Mouse (Mus musculus): ENCODE results near the gene Dapk2.

- no peak for TF ChIP-seq CEBPB (IDR thresholded peaks at IDR 0.05; ENCODE audit: low read depth)
- no peak for TF ChIP-seq MAX (IDR thresholded peaks at IDR 0.05)
- no peak for TF ChIP-seq MYOG (IDR thresholded peaks at IDR 0.05; ENCODE audit: control insufficient read depth, extremely low read depth, insufficient read length)
- peak; percentile 83 for TF ChIP-seq MYOD1 (IDR thresholded peaks at IDR 0.05; ENCODE audit: control insufficient read depth, insufficient read length, low read depth)
- TF ChIP-seq FOSL1 (IDR thresholded peaks at IDR 0.05; ENCODE audit: insufficient read depth, low read length, poor library complexity, severe bottlenecking), result no peak
These were observed 91.3 kb downstream of the Dapk2 start for GRCm38 (mm10) chr9:66249281-66249680.

Measured in C2C12 (cell line).